Mouse (Mus musculus) limb, embryonic 14.5 days (tissue): ENCODE data around the gene Sez6l. TPM values are rescaled to one million over a fixed set of nuclear protein-coding genes. Genes with fewer than 3 reads are reported as not detected.

Source experiments
- ATAC-seq: fragments of 200-750 bp; cut with Nextera tagmentation; 2 replicates; pipeline ENCODE4 v1.8.0; 2017; ENCODE audit warnings: low read depth, moderate number of reproducible peaks, moderate TSS enrichment; ENCODE audit not compliant: low FRiP score
- DNase-seq: peaks from one replicate; pipeline ENCODE4 v3.0.0-alpha.2; 2015; ENCODE audit warnings: low spot score
- H3K27ac ChIP-seq: fragments of 300-500 bp; sonication (generic); replicated peaks from 2 replicates; pipeline ENCODE4 v1.5.1; 2014; ENCODE audit warnings: low read depth, mild to moderate bottlenecking, low read length, moderate library complexity, mixed read lengths
- H3K27me3 ChIP-seq: fragments of 300-500 bp; sonication (generic); 2 replicates; pipeline ENCODE4 v1.6.1; 2014; ENCODE audit warnings: low read length, mixed read lengths; ENCODE audit not compliant: control insufficient read depth, insufficient read depth
- H3K36me3 ChIP-seq: fragments of 300-500 bp; sonication (generic); 2 replicates; pipeline ENCODE4 v1.6.1; 2014; ENCODE audit warnings: mild to moderate bottlenecking, low read length, moderate library complexity, mixed read lengths; ENCODE audit not compliant: control insufficient read depth, insufficient read depth
- H3K4me1 ChIP-seq: fragments of 300-500 bp; sonication (generic); 2 replicates; pipeline ENCODE4 v1.6.1; 2014; ENCODE audit warnings: antibody characterized with exemption, low read length, mixed read lengths; ENCODE audit not compliant: control insufficient read depth, insufficient read depth
- H3K4me2 ChIP-seq: fragments of 300-500 bp; sonication (generic); replicated peaks from 2 replicates; pipeline ENCODE4 v1.6.1; 2014; ENCODE audit warnings: low read depth, mild to moderate bottlenecking, low read length, moderate library complexity; ENCODE audit not compliant: severe bottlenecking
- H3K4me3 ChIP-seq: fragments of 300-500 bp; sonication (generic); replicated peaks from 2 replicates; pipeline ENCODE4 v1.5.1; 2014; ENCODE audit warnings: low read length
- H3K9ac ChIP-seq: fragments of 300-500 bp; sonication (generic); 2 replicates; pipeline ENCODE4 v1.6.1; 2014; ENCODE audit warnings: mild to moderate bottlenecking, low read depth, low read length, moderate library complexity; ENCODE audit not compliant: severe bottlenecking
- H3K9me3 ChIP-seq: fragments of 300-500 bp; sonication (generic); 2 replicates; pipeline ENCODE4 v1.6.1; 2016; ENCODE audit warnings: low read length; ENCODE audit not compliant: control insufficient read depth
- POLR2A ChIP-seq: fragments of 200-500 bp; IDR thresholded peaks from 2 replicates; pipeline ENCODE4 v1.8.0; 2012; ENCODE audit warnings: inconsistent platforms, mild to moderate bottlenecking, moderate library complexity, borderline replicate concordance; ENCODE audit not compliant: insufficient read depth, insufficient read length; ENCODE audit errors: extremely low read depth
- WGBS: fragments of 180-500 bp; shearing (Covaris S2); extraction: QIAGEN DNeasy Blood & Tissue Kit; methylation state at CpG from one replicate; pipeline ENCODE4 v1.1.7; 2014; 5-methylcytosine and 5-hydroxymethylcytosine counted together
- polyA plus RNA-seq, 2 experiments: library from polyadenylated mRNA; depleted of rRNA in 1 of 2; stranded (reverse) in 1 of 2; unstranded in 1 of 2; fragments of >200 nt; fragmentation: Nextera tagmentation in 1 of 2; extraction: Ambion mirVana in 1 of 2; gene quantifications; 2 replicates each; pipeline versions ENCODE4 v1.2.1 to v1.2.3; 2012 to 2014

Gene Sez6l
- polyA plus RNA-seq, 2 experiments = 0.89 to 1.8 TPM

- Histone ChIP-seq H3K9ac (no peak overlapping the region), H3K27ac (no peak overlapping the region), H3K4me1 (no peaks in the 10 kb centered on the region), H3K27me3 (no peaks in the 10 kb centered on the region), H3K4me2 (no peak overlapping the region), H3K4me3 (no peak overlapping the region), H3K36me3 (no peaks in the 10 kb centered on the region), H3K9me3 (no peaks in the 10 kb centered on the region)
- no peak for TF ChIP-seq POLR2A
- 53% methylated on average over 3 of the region's 3 CpGs for WGBS
- DNase-seq (no peak), ATAC-seq (no peak)
Measured at GRCm38 (mm10) chr5:112459903-112460302, 117.1 kb downstream of the Sez6l start.

DNA sequence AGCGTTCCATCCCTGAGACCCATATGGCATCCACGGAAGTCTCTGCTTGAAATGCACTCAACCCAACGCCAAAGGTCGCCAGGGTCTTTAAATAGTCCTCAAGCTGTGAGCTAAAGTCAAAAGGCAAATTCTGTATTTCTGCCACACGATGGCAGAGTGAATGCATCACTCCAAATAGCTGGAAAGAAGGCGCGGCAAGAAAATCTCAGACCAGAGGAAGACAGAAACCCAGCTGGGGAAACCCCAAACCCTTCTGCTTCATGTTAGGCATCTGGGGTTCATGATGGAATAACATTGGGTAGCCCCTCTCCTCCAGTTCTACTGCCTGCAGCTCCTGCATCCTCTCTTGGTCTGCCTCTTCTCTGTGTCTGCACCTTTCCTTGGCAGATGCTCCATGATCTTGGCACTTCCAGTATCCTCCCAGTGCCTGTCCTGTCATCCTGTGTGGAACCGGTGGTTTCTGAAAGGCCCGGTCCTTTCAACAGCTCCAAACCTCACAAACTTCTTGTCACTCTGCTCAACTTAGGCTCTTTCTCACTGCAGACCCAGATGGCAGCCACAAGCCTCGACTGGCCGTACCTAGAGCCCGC lies 121.9 kb downstream of the Sez6l start:
- ATAC-seq (no peak), DNase-seq (no peak)
- WGBS = 70% methylated on average over 12 of the region's 12 CpGs
- Histone ChIP-seq H3K4me1 (no peaks in the 10 kb centered on the region), H3K4me2 (no peak overlapping the region), H3K9ac (no peak overlapping the region), H3K36me3 (no peaks in the 10 kb centered on the region), H3K9me3 (no peaks in the 10 kb centered on the region), H3K4me3 (no peak overlapping the region), H3K27me3 (no peaks in the 10 kb centered on the region), H3K27ac (no peak overlapping the region)
- TF ChIP-seq POLR2A = no peak

GRCm38 (mm10) chr5:112453088-112453487 lies 123.9 kb downstream of the Sez6l start:
- ATAC-seq = no peak
- Histone ChIP-seq H3K4me2 (no peak overlapping the region), H3K36me3 (no peaks in the 10 kb centered on the region), H3K27me3 (no peaks in the 10 kb centered on the region), H3K9me3 (no peaks in the 10 kb centered on the region), H3K4me3 (no peak overlapping the region), H3K9ac (no peak overlapping the region), H3K4me1 (no peaks in the 10 kb centered on the region), H3K27ac (no peak overlapping the region)
- TF ChIP-seq POLR2A = no peak
- 73% methylated on average over 9 of the region's 9 CpGs for WGBS
- no peak for DNase-seq

- no peak within 1 kb of the TSS for H3K27ac ChIP-seq
- no peak for TF ChIP-seq POLR2A
- WGBS = 66% methylated on average over 18 of the region's 18 CpGs
- no peaks in the 10 kb centered on the region for H3K9me3 ChIP-seq
- no peaks in the 10 kb centered on the region for H3K4me1 ChIP-seq
- no peak within 1 kb of the TSS for H3K4me2 ChIP-seq
- no peaks in the 10 kb centered on the region for H3K27me3 ChIP-seq
- DNase-seq = no peak
- no peak for ATAC-seq
- H3K9ac ChIP-seq = no peak within 1 kb of the TSS
- H3K36me3 ChIP-seq = no peaks in the 10 kb centered on the region
- no peak within 1 kb of the TSS for H3K4me3 ChIP-seq
Measured at GRCm38 (mm10) chr5:112448747-112449440, 128.1 kb downstream of the Sez6l start, which contains the start of gene Gm6588. Gm6588 (plus strand) TSS chr5:112449426.

- H3K27ac ChIP-seq = no peak overlapping the region
- ATAC-seq = no peak
- no peaks in the 10 kb centered on the region for H3K9me3 ChIP-seq
- no peak overlapping the region for H3K4me2 ChIP-seq
- H3K4me1 ChIP-seq = no peaks in the 10 kb centered on the region
- no peak overlapping the region for H3K9ac ChIP-seq
- H3K4me3 ChIP-seq = no peak overlapping the region
- 41% methylated on average over 10 of the region's 10 CpGs for WGBS
- H3K27me3 ChIP-seq = no peaks in the 10 kb centered on the region
- no peak for TF ChIP-seq POLR2A
- DNase-seq = no peak
- no peaks in the 10 kb centered on the region for H3K36me3 ChIP-seq
Measured at GRCm38 (mm10) chr5:112438535-112438934, 138.4 kb downstream of the Sez6l start.
